Mouse (Mus musculus): ENCODE data around the gene Rps9. TPM values are rescaled to one million over a fixed set of nuclear protein-coding genes. Genes with fewer than 3 reads are reported as not detected.
"Not testable (repeated sequence)": the region's sequence is repeated elsewhere in the genome, so short reads cannot be mapped to it uniquely, and the experiment has no call there.

The Rps9 gene
- polyA plus RNA-seq, 1 experiment from 2014 or later = 1,015 TPM

DNA sequence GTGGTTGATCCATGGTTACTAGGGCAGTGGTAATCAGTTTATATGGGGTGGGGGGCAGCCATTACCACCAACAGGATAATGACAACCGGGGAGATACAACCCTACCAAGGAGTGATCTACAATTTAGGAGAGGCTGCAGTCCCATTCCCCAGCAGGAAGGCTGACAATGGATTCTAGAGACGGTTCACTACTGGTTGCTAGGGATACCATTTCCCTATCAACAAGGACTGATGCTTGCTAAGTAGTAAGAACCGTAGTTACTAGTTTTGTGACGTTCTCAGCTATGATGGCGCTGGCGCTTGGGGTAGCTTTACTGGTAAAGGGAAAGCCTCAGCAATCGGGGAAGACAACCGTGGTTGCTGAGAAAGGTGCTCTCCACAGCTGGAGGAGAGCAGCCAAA lies 19.1 kb upstream of the Rps9 start:
- H3K4me2 ChIP-seq (replicated peaks) = no peak overlapping the region
- WGBS = 65% methylated on average over 8 of the region's 8 CpGs
- no peaks in the 10 kb centered on the region for H3K27me3 ChIP-seq
- H3K27ac ChIP-seq (replicated peaks) = peak overlapping the region; percentile 73
- H3K4me1 ChIP-seq = peaks cover 18% of the 10 kb centered on the region
- H3K9me3 ChIP-seq = no peaks in the 10 kb centered on the region
- H3K9ac ChIP-seq (replicated peaks) = no peak overlapping the region
- peaks cover 25% of the 10 kb centered on the region for H3K36me3 ChIP-seq
- no peak overlapping the region for H3K4me3 ChIP-seq
- ATAC-seq (ENCODE audit: low FRiP score, low read depth) = peak; percentile 24; the same call in 1 of the 2 replicates

DNA sequence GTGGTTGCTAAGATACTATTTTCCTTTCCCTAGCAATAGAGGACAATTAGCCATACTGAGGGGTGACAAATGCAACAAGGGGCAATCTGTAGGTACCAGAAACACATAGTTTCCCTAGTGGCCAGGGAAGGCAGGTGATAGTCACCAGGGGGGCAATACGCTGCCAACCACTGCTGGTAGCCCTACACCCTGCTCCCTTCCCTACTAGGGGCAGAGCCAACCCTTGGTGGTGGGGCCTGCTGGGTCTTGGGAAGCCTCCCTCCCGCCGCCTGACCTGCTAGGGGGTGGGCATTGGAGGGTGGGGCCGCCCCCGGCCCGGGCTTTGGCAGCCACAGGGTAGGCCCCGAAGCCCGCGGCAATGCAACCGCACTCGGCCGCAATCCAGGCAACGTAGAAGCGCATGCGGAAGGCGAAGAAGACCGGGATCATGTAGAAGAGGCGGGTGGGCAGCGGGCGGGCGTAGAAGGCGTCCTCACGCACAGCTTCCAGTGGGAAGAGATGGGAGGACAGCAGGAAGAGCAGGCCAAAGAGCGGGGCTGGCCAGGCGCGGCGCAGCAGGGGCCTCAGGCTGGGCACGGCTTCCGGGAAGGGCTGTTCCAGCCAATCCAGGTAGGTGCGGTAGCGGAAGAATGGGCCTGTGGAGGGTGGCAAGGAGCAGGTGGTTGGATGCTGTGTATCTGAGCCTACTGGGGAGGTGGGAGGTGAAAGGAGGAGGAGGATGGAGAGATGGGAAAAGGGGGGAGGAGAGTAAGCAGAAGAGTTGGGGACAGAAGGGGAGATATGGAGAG lies 18.2 kb upstream of the Rps9 start:
- Histone ChIP-seq H3K4me2 (replicated peaks) (no peak overlapping the region), H3K9ac (replicated peaks) (peak overlapping the region; percentile 24; the same call in 1 of the 2 replicates), H3K9me3 (no peaks in the 10 kb centered on the region), H3K36me3 (peaks cover 21% of the 10 kb centered on the region), H3K4me1 (peaks cover 18% of the 10 kb centered on the region), H3K4me3 (no peak overlapping the region), H3K27me3 (no peaks in the 10 kb centered on the region), H3K27ac (replicated peaks) (peak overlapping the region; percentile 73; the same call in 1 of the 2 replicates)
- 85% methylated on average over 31 of the region's 31 CpGs for WGBS
- ATAC-seq (ENCODE audit: low FRiP score, low read depth) = no peak; the same call in 1 of the 2 replicates

DNA sequence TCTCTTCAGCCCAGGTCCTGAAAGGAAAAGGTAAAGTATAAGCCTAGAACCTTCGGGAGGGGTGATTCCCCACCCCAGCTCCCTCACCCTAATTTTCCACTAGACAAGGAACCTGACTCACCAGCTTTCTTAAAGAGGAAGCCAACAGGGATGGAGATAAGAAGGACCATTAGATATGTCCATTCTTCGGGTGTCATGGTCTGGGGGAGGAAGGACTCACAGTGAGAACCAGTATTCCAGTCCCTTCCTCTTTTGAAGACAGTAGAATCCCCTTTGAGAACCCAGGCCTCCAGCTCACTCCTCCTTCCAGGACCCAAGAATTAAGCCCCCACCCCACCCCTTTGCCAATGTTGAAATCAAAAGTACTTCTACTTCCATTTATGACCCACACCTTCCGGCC lies 11.9 kb upstream of the Rps9 start:
- Histone ChIP-seq H3K9ac (replicated peaks) (peak overlapping the region; percentile 82), H3K4me2 (replicated peaks) (peak overlapping the region; percentile 85), H3K36me3 (peaks cover 9% of the 10 kb centered on the region; the same call in 1 of the 2 replicates), H3K27ac (replicated peaks) (peak overlapping the region; percentile 91), H3K4me1 (peaks cover 28% of the 10 kb centered on the region), H3K9me3 (no peaks in the 10 kb centered on the region), H3K4me3 (peak overlapping the region; percentile 60), H3K27me3 (no peaks in the 10 kb centered on the region)
- WGBS = 43% methylated on average over 3 of the region's 3 CpGs
- no peak for ATAC-seq (ENCODE audit: low FRiP score, low read depth)

DNA sequence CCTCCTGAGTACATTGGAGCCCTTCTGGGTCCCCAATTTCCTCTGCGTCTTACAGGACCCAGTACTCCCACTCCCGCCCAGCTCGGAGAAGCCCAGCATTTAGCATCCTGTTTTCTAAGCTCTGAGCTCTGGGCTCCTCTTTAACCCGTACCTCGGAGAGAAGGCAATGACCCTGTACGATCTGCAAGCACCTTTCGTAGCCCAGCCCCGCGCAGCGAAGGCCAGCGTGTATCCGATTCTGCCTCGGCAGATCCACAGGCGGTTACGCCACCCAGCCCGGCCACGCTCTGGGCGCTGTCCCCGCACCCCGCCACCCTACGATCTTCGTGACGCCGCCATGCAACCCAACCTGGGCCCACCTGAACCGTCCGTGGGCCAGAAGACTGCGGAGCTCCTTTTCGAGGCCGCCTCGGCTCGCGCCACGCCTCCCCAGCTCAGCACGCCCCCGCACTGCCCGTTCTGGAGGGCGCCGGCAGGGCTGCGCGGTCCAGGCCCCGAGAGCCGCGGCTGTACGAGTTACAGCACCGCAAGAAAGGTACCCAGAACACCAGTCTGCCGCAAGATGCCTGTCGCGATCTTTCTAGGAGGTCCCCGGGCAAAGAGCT lies 11.3 kb upstream of the Rps9 start, which contains the start of gene Tsen34:
Gene Tsen34 (plus strand): TSS at position 482 of the 605 bp plus-strand sequence.
- H3K36me3 ChIP-seq = peaks cover 12% of the 10 kb centered on the region
- H3K27ac ChIP-seq (replicated peaks) = peak within 1 kb of the TSS; percentile 91
- H3K27me3 ChIP-seq = no peaks in the 10 kb centered on the region
- H3K9ac ChIP-seq (replicated peaks) = peak within 1 kb of the TSS; percentile 82
- peak; percentile 79 for ATAC-seq (ENCODE audit: low FRiP score, low read depth)
- WGBS = under 1% methylated on average over 49 of the region's 49 CpGs
- H3K4me3 ChIP-seq = peak within 1 kb of the TSS; percentile 60
- H3K4me2 ChIP-seq (replicated peaks) = peak within 1 kb of the TSS; percentile 85
- H3K9me3 ChIP-seq = no peaks in the 10 kb centered on the region
- H3K4me1 ChIP-seq = peaks cover 28% of the 10 kb centered on the region

DNA sequence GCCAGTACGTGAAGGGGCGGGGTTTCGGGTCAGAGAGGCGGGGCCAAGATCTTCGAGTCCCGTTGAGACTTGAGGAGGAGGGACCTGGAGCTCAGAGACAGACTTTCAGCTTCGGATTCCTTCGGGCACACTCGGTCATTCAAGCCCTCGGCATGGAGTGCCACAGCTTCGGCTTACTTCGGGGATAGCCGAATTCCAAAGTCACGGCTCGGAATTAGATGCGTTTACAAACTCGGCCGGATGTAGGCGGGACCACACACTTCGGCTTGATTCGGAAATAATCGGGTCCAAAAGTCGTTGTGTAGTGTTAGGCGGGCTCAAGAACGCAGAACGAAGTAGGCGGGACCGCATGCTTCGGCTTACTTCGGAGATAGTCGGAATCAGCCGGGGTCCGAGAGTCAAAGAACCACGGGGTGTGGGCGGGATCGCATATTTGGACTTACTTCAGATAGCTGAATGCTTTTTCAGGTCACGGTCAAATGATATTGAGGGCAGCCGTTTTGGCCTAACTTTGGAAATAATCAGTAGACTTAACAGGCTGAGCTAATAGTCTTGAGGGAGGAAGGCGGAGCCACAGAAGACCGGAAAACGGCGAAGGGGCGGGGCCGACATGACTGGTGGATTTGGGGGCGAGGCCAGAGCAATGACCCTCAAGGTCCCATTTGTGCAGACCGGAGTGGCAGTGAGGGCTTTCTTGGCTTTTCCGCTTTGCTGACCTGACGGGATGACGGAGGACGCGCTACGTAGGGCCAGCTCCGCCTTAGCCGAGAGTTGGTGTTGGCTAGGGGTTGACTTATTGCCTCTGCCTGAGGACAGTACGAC lies 10.6 kb upstream of the Rps9 start, which contains the start of gene Mboat7:
Gene Mboat7 (minus strand): TSS at position 537 of the 822 bp plus-strand sequence.
- peak; percentile 91 for ATAC-seq (ENCODE audit: low FRiP score, low read depth)
- H3K4me2 ChIP-seq (replicated peaks) = peak within 1 kb of the TSS; percentile 85
- WGBS = under 1% methylated on average over 55 of the region's 55 CpGs
- peaks cover 28% of the 10 kb centered on the region for H3K4me1 ChIP-seq
- peak within 1 kb of the TSS; percentile 82 for H3K9ac ChIP-seq (replicated peaks)
- peak within 1 kb of the TSS; percentile 91 for H3K27ac ChIP-seq (replicated peaks)
- no peaks in the 10 kb centered on the region for H3K27me3 ChIP-seq
- H3K36me3 ChIP-seq = peaks cover 14% of the 10 kb centered on the region
- H3K4me3 ChIP-seq = peak within 1 kb of the TSS; percentile 60
- no peaks in the 10 kb centered on the region for H3K9me3 ChIP-seq

DNA sequence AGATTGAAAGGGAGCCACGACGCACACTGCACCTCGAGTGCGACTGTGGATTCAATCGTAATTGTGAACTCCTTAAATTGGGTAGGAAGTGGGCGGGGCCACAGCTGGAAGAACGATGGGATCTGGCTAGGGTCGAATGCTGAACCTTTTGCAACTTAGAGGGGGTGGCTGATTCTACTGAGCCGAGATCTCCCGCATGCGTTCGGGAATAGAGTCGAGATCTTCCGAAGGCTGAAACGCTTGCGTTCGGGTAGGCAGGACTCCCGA lies 10.1 kb upstream of the Rps9 start:
- peak overlapping the region; percentile 82 for H3K9ac ChIP-seq (replicated peaks)
- H3K4me2 ChIP-seq (replicated peaks) = peak overlapping the region; percentile 85
- H3K4me1 ChIP-seq = peaks cover 28% of the 10 kb centered on the region
- no peaks in the 10 kb centered on the region for H3K9me3 ChIP-seq
- H3K36me3 ChIP-seq = peaks cover 18% of the 10 kb centered on the region
- WGBS = under 1% methylated on average over 18 of the region's 18 CpGs
- H3K4me3 ChIP-seq = peak overlapping the region; percentile 60
- ATAC-seq (ENCODE audit: low FRiP score, low read depth) = no peak
- no peaks in the 10 kb centered on the region for H3K27me3 ChIP-seq
- H3K27ac ChIP-seq (replicated peaks) = peak overlapping the region; percentile 91

DNA sequence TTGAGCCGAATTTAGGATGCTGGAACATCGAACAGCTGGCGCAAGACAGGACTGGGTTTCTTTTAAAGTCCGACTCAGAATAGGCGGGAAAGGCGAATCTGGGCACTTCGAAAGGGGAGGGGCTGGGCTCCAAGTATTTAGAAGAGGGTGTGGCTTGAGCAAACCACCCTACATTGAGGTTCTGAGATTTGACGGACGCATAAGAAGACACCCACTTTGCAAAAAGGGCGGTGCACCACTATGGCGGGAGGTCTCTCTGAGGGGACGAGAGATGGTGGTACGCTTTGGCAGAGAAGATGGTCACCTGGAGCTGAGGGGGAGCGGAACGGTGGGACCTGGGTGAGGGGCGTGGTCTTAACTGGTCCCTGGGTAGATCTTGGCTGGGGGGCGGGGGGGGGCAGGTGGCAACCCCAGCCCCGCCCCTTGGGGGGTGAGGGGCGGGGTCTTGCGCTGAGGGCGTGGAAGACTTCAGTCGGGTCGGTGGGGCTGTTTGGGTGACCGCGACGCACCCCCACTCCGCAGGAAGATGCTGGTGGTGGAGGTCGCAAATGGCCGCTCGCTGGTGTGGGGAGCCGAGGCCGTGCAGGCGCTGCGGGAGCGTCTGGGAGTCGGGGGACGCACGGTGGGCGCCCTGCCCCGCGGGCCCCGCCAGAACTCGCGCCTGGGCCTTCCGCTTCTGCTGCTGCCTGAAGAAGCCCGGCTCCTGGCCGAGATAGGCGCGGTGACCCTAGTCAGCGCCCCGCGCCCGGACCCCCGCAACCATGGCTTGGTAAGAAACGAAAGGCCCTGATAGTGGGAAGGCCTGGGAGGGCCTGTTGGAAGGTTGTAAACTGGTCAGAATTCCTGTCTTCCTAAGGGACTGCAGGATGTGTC lies 9.5 kb upstream of the Rps9 start:
- WGBS = under 1% methylated on average over 54 of the region's 55 CpGs
- no peaks in the 10 kb centered on the region for H3K9me3 ChIP-seq
- H3K27me3 ChIP-seq = no peaks in the 10 kb centered on the region
- peak overlapping the region; percentile 82 for H3K9ac ChIP-seq (replicated peaks)
- peaks cover 22% of the 10 kb centered on the region for H3K36me3 ChIP-seq
- peak overlapping the region; percentile 91 for H3K27ac ChIP-seq (replicated peaks)
- peak; percentile 14 for ATAC-seq (ENCODE audit: low FRiP score, low read depth)
- peak overlapping the region; percentile 60 for H3K4me3 ChIP-seq
- peak overlapping the region; percentile 85 for H3K4me2 ChIP-seq (replicated peaks)
- H3K4me1 ChIP-seq = peaks cover 28% of the 10 kb centered on the region

DNA sequence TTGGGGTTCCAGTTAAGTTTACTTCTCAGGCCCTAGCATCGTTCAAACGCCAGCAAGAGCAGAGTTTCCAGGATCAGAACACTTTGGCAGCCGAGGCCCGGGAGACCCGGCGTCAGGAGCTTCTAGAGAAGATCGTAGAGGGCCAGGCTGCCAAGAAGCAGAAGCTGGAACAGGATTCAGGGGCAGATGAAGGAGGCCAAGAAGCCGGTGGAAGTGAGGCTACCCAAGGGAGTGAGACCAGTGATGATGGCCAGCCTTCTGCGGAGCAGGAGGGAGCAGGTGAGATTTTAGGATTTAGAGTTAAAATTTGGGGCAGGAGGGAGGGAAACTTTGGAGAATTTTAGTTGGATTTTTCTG lies 8.9 kb upstream of the Rps9 start:
- H3K4me1 ChIP-seq = peaks cover 28% of the 10 kb centered on the region
- peak overlapping the region; percentile 82 for H3K9ac ChIP-seq (replicated peaks)
- not testable (repeated sequence) for H3K27me3 ChIP-seq; H3K9me3 ChIP-seq; ATAC-seq (ENCODE audit: low FRiP score, low read depth)
- WGBS = 10% methylated on average over 9 of the region's 9 CpGs
- H3K4me2 ChIP-seq (replicated peaks) = peak overlapping the region; percentile 85
- peak overlapping the region; percentile 60 for H3K4me3 ChIP-seq
- H3K36me3 ChIP-seq = peaks cover 28% of the 10 kb centered on the region
- H3K27ac ChIP-seq (replicated peaks) = peak overlapping the region; percentile 91

DNA sequence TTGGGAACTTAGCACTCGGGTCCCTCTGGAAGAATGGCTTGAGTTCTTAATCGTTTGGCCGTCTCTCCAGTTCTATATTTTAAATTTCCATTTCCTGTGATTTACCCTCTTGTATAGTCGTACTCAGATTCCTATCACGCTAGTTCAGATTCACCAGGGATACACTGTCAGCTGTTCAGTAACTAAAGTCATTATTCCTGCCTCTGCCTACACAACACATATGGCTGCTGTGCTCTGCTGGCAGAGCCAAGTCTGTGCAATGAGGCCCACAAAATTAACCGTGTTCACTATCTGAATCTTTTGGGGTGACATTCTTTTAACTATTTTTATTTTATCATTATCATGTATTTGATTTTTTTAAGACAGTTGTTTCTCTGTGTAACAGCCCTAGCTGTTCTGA lies 5.3 kb upstream of the Rps9 start:
- peaks cover 34% of the 10 kb centered on the region for H3K36me3 ChIP-seq
- no peak overlapping the region for H3K27ac ChIP-seq (replicated peaks)
- no peak overlapping the region for H3K9ac ChIP-seq (replicated peaks)
- H3K4me2 ChIP-seq (replicated peaks) = no peak overlapping the region
- no peak overlapping the region for H3K4me3 ChIP-seq
- H3K4me1 ChIP-seq = peaks cover 13% of the 10 kb centered on the region
- ATAC-seq (ENCODE audit: low FRiP score, low read depth) = no peak
- WGBS = 98% methylated on average over 6 of the region's 6 CpGs
- no peaks in the 10 kb centered on the region for H3K9me3 ChIP-seq
- H3K27me3 ChIP-seq = no peaks in the 10 kb centered on the region

DNA sequence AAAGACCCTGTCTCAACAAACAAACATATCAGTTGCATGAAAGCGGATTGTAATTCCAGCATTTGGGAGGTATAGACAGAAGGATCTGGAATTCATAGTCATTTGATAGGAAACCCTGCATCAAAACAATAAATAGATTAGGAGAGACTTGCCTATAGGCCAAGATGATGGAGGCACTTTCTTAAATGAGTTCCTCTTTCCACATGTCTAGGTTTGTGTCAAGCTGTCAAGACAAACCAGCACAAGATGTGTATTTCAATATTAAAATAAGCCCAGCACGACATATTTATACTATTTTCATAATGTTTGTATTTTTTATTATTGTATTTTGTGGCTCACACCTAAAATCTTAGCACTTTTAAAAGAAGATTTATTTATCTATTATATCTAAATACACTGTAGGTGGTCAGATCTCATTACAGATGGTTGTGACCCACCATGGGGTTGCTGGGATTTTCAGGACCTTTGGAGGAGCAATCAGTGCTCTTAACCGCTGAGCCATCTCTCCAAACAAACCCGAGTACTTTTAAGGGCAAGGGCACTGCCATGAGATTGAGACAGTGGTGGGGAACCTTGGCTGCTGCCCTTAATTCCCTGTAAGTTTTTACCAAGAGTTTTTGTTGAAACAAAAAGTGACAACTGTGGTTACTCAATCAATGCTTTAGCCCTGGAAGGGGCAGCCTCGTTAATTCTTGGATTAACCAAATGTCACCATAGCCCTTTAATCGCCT lies 480 bp upstream of the Rps9 start:
- peak overlapping the region; percentile 43; the same call in 1 of the 2 replicates for H3K9ac ChIP-seq (replicated peaks)
- H3K36me3 ChIP-seq = peaks cover 45% of the 10 kb centered on the region
- 22% methylated on average over 6 of the region's 6 CpGs for WGBS
- peak overlapping the region; percentile 95 for H3K4me2 ChIP-seq (replicated peaks)
- ATAC-seq (ENCODE audit: low FRiP score, low read depth) = peak; percentile 70
- peaks cover 22% of the 10 kb centered on the region for H3K4me1 ChIP-seq
- peak overlapping the region; percentile 92 for H3K27ac ChIP-seq (replicated peaks)
- peak overlapping the region; percentile 89 for H3K4me3 ChIP-seq
- H3K9me3 ChIP-seq = no peaks in the 10 kb centered on the region
- no peaks in the 10 kb centered on the region for H3K27me3 ChIP-seq

All from midbrain, embryonic 12.5 days (tissue).